Mouse (Mus musculus) liver, adult 2 months (tissue): Measurements from ENCODE around the gene Ergic1. TPM values are rescaled to one million over a fixed set of nuclear protein-coding genes. Genes with fewer than 3 reads are reported as not detected.

Experiments
- DNase-seq: peaks from one replicate; pipeline ENCODE4 v3.0.0-alpha.2; 2011; ENCODE audit warnings: low read depth, low spot score; ENCODE audit errors: extremely low read depth
- H3K27ac ChIP-seq: fragments of 200-500 bp; replicated peaks from 2 replicates; pipeline ENCODE4 v1.5.1; 2012; ENCODE audit warnings: low read depth, mild to moderate bottlenecking, control low read depth, inconsistent platforms, low read length; ENCODE audit not compliant: insufficient read depth
- H3K27me3 ChIP-seq: fragments of 200-500 bp; 2 replicates; pipeline ENCODE4 v1.6.1; 2012; ENCODE audit warnings: mild to moderate bottlenecking, moderate library complexity, low read length, inconsistent platforms; ENCODE audit not compliant: control insufficient read depth, insufficient read depth
- H3K36me3 ChIP-seq: fragments of 200-500 bp; 2 replicates; pipeline ENCODE4 v1.6.1; 2012; ENCODE audit warnings: low read length, inconsistent platforms; ENCODE audit not compliant: control insufficient read depth, insufficient read depth
- H3K4me1 ChIP-seq: fragments of 200-500 bp; 2 replicates; pipeline ENCODE4 v1.6.1; 2011; ENCODE audit warnings: low read length; ENCODE audit not compliant: control insufficient read depth, insufficient read depth
- H3K4me3 ChIP-seq: fragments of 200-500 bp; 2 replicates; pipeline ENCODE4 v1.5.1; 2011; ENCODE audit warnings: low read depth, mild to moderate bottlenecking, control low read depth, low read length, moderate library complexity; ENCODE audit not compliant: insufficient read depth
- H3K79me2 ChIP-seq: fragments of 200-500 bp; 2 replicates; pipeline ENCODE4 v1.6.1; 2012; ENCODE audit warnings: inconsistent platforms, mild to moderate bottlenecking, low read length, moderate library complexity; ENCODE audit not compliant: control insufficient read depth, insufficient read depth
- H3K9ac ChIP-seq: fragments of 200-500 bp; 2 replicates; pipeline ENCODE4 v1.6.1; 2012; ENCODE audit warnings: low read depth, mild to moderate bottlenecking, control low read depth, inconsistent platforms, low read length
- CTCF ChIP-seq: fragments of 200-500 bp; IDR thresholded peaks from 2 replicates; pipeline ENCODE4 v1.5.1; 2011; ENCODE audit warnings: low read depth, low read length, control low read depth
- POLR2A ChIP-seq: fragments of 200-500 bp; IDR thresholded peaks from 2 replicates; pipeline ENCODE4 v1.6.1; 2011; ENCODE audit warnings: low read length, control low read depth; ENCODE audit not compliant: insufficient read depth; ENCODE audit errors: extremely low read depth
- WGBS: fragments of 180-500 bp; shearing (Covaris S2); methylation state at CpG from one replicate; pipeline ENCODE4 v1.1.7; 2018; 5-methylcytosine and 5-hydroxymethylcytosine counted together
- polyA plus RNA-seq: library from polyadenylated mRNA; depleted of rRNA; stranded (reverse); fragments of >200 nt; gene quantifications from 2 replicates; pipeline ENCODE4 v1.2.3, GENCODE M21; 2012
- total RNA-seq: library from RNA; depleted of rRNA; stranded (reverse); fragments of >200 nt; gene quantifications from 2 replicates; pipeline ENCODE4 v1.2.3, GENCODE M21; 2014

The Ergic1 gene
- total and polyA plus RNA-seq, 2 experiments = 30.7 to 93.3 TPM

DNA sequence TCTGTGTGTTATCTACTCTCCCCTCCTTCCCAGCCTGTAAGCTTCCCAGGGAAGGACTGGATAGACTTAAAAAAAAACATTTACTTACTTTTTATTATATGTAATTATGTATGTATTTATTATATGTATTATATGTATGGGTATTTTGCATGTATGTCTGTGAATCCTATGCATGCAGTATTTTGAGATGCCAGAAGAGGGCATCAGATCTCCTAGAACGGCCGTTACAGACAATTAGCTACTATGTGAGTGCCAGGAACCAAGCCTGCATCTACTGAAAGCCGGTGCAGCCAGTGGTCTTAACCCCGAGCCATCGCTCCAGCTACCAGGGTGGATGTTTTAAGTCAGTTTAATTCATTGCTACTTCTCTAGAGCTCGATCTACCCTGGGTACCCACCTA lies 120.0 kb downstream of the Ergic1 start:
- 0 out of 2 replicates have a peak, but pooled peaks have one; percentile 3 for TF ChIP-seq CTCF
- no peak for TF ChIP-seq POLR2A
- H3K9ac ChIP-seq = no peak overlapping the region
- no peak overlapping the region for H3K4me3 ChIP-seq
- no peak for DNase-seq
- peaks cover 52% of the 10 kb centered on the region for H3K79me2 ChIP-seq
- peaks cover 6% of the 10 kb centered on the region for H3K4me1 ChIP-seq
- H3K36me3 ChIP-seq = peaks cover 4% of the 10 kb centered on the region; the same call in 1 of the 2 replicates
- WGBS = 94% methylated on average over 6 of the region's 6 CpGs
- no peaks in the 10 kb centered on the region for H3K27me3 ChIP-seq
- H3K27ac ChIP-seq = no peak overlapping the region

DNA sequence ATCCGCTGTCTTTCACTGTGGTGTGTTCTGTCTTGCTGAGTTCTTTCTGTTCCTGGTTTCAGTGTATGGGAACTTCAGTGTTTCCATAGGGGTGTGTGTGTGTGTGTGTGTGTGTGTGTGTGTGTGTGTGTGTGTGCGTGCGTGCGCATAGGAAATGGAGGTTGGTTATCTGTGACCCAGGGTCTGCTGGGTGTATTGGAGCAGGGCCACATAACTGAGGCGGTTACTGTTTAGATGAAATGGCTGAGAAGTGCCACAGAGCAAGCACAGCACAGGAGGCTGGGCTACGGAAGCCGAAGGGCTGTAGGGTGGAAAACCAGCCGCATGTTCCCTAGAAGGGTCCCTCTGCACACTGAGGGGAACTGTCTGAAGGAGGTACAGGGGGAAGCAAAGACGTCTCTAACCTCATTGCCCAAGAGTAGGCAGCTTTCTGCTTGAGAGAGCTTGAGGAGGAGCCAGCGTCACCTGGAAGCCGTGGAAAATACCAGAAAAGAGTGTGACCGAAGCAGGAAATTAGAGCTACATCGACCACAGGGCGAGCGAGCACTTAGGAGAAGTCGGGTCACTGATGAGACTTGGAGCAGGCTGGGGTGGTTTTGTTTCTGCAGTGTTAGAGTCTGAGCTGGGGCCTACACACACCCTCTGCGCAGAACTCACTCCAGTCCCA lies 125.2 kb downstream of the Ergic1 start:
- Histone ChIP-seq H3K36me3 (peaks cover 4% of the 10 kb centered on the region; the same call in 1 of the 2 replicates), H3K9ac (no peak overlapping the region), H3K4me1 (peaks cover 11% of the 10 kb centered on the region), H3K79me2 (peaks cover 35% of the 10 kb centered on the region), H3K4me3 (no peak overlapping the region), H3K27ac (no peak overlapping the region), H3K27me3 (no peaks in the 10 kb centered on the region)
- no peak for TF ChIP-seq POLR2A
- no peak for TF ChIP-seq CTCF
- no peak for DNase-seq
- 74% methylated on average over 17 of the region's 17 CpGs for WGBS

DNA sequence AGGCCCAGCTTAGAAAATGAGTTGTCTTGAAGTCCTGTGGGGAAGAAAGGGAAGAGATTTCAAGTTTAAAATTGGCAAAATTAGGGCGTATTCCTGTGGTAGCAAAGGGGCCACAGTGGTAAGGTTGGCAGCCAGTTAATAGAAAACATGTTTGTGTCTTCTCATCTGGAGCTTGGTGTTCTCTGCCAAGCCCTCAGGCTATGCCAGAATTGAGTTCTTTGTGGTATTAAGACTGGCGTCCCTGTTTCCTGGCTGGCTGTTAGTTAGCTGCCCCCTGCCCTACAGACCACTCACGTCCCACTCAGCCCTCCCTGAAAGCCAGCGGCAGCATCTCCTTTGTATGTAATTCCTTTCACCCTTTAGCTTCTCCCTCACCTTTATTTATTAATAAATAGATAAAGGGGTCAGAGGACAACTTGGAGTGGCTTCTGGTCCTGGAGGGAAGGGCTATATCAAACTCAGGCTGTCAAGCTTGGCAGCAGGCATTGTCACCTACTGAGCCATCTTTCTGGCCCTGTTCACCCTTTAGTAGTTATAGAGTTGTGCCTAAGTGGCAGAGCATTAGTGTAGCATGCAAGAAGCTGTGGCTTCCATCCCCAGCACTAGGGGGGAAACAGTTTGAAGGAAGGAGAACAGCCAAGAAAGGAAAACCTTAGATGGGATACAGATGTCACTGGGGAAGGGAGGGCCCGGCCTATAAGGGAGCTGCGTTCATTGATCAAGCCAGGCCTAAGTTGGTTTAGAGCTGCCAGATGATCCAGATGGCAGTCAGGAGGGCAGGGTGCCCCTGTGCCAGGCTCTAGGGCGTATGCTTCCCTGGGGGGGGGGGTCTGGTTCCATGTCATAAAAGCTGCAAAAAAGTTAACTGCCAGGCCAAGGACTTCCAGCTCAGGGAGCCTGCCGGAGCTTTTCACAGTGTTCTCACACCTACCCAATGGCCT lies 127.8 kb downstream of the Ergic1 start:
- no peak overlapping the region for H3K27ac ChIP-seq
- peaks cover 12% of the 10 kb centered on the region for H3K4me1 ChIP-seq

DNA sequence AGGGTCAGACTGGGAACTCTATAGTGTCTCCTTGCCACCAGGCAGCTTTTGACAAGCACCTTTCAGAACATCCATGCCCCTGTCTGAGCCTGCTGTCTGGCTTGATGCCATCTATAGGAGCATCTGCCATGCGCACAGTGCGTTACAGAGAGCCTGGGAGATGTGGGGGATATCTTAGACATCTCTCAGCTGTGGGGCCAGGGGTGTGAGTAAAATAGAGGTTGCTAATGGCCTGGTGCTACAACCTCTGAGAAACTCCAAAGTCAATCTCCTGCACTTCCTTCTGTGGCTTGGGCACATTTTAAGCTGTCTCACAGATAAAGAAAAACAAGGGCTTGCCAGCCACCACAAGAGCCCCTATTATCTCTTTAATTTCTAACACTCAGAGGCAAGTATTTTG lies 128.5 kb downstream of the Ergic1 start:
- WGBS = 100% methylated on average over 2 of the region's 2 CpGs
- Histone ChIP-seq H3K4me1 (peaks cover 12% of the 10 kb centered on the region), H3K9ac (no peak overlapping the region), H3K4me3 (no peak overlapping the region), H3K36me3 (peaks cover 4% of the 10 kb centered on the region; the same call in 1 of the 2 replicates), H3K27me3 (no peaks in the 10 kb centered on the region), H3K27ac (no peak overlapping the region), H3K79me2 (peaks cover 22% of the 10 kb centered on the region)
- no peak for DNase-seq
- no peak for TF ChIP-seq POLR2A
- TF ChIP-seq CTCF = no peak

More for the DNA sequence above, 127.8 kb downstream of the Ergic1 start:
- WGBS = 55% methylated on average over 8 of the region's 8 CpGs
- no peak overlapping the region for H3K9ac ChIP-seq
- peak; percentile 53 for DNase-seq
- peaks cover 28% of the 10 kb centered on the region for H3K79me2 ChIP-seq
- TF ChIP-seq POLR2A = no peak
- TF ChIP-seq CTCF = no peak
- no peak overlapping the region for H3K4me3 ChIP-seq
- no peaks in the 10 kb centered on the region for H3K27me3 ChIP-seq
- peaks cover 3% of the 10 kb centered on the region; the same call in 1 of the 2 replicates for H3K36me3 ChIP-seq

GRCm38 (mm10) chr17:26690236-26690635 lies 128.9 kb downstream of the Ergic1 start:
- H3K9ac ChIP-seq = no peak overlapping the region
- no peak overlapping the region for H3K4me3 ChIP-seq
- no peak overlapping the region for H3K27ac ChIP-seq
- DNase-seq = no peak
- H3K79me2 ChIP-seq = peaks cover 21% of the 10 kb centered on the region
- H3K36me3 ChIP-seq = peaks cover 6% of the 10 kb centered on the region; the same call in 1 of the 2 replicates
- no peaks in the 10 kb centered on the region for H3K27me3 ChIP-seq
- TF ChIP-seq POLR2A (no peak), CTCF (no peak)
- 85% methylated on average over 5 of the region's 5 CpGs for WGBS
- H3K4me1 ChIP-seq = peaks cover 12% of the 10 kb centered on the region
